Mouse (Mus musculus): ENCODE results near the gene Gm40460. TPM values are rescaled to one million over a fixed set of nuclear protein-coding genes. Genes with fewer than 3 reads are reported as not detected.
"Not testable (repeated sequence)": the region's sequence is repeated elsewhere in the genome, so short reads cannot be mapped to it uniquely, and the experiment has no call there.

Gm40460 gene
- not detected in 2 replicates for polyA plus RNA-seq (2012; ENCODE audit: insufficient read depth, insufficient read length, low replicate concordance, missing spikeins)

DNA sequence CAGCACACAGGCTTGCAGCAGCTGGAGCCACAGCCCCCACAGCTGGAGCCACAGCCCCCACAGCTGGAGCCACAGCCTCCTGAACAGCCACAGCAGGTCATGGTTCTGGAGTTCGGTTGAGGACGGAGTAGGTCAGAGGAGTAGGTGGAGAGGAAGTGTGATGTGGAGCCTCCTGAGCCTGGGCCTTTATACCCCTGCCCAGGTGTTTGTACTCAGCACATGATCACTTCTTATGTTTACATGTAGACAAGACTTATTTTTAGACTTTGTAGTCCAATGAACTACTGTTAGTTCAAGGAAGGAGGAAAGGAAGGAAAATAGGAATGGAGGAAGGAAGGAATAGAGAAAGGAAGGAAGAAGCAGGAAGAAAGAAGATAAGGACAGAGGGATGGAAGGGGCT is at the start of gene Gm40460:
Gene Gm40460 (minus strand): TSS at position 101 of the 400 bp plus-strand sequence.
- WGBS = 56% methylated on average over 2 of the region's 2 CpGs
- Histone ChIP-seq H3K4me1 (ENCODE audit: control insufficient read depth, insufficient read depth, low read length) (no peaks in the 10 kb centered on the region), H3K27ac (ENCODE audit: insufficient read depth, low read depth, low read length) (no peak within 1 kb of the TSS), H3K4me3 (ENCODE audit: insufficient read depth, low read depth, low read length) (no peak within 1 kb of the TSS)
- no peak for TF ChIP-seq CTCF (IDR thresholded peaks at IDR 0.05; ENCODE audit: insufficient read depth, low read depth, low read length)
- TF ChIP-seq POLR2A (IDR thresholded peaks at IDR 0.05; ENCODE audit: insufficient read depth, low read depth, low read length) = no peak

GRCm38 (mm10) chr7:142285910-142286612 is 45.2 kb upstream of the Gm40460 start:
- WGBS = 92% methylated on average over 9 of the region's 9 CpGs
- not testable (repeated sequence) for H3K4me3 ChIP-seq (ENCODE audit: insufficient read depth, low read depth, low read length); H3K27ac ChIP-seq (ENCODE audit: insufficient read depth, low read depth, low read length); H3K4me1 ChIP-seq (ENCODE audit: control insufficient read depth, insufficient read depth, low read length)

- TF ChIP-seq POLR2A (IDR thresholded peaks at IDR 0.05; ENCODE audit: insufficient read depth, low read depth, low read length) (no peak), CTCF (IDR thresholded peaks at IDR 0.05; ENCODE audit: insufficient read depth, low read depth, low read length) (no peak)
- Histone ChIP-seq H3K27ac (ENCODE audit: insufficient read depth, low read depth, low read length) (no peak overlapping the region; the same call in 1 of the 2 replicates), H3K4me1 (ENCODE audit: control insufficient read depth, insufficient read depth, low read length) (peaks cover 7% of the 10 kb centered on the region; the same call in 1 of the 2 replicates), H3K4me3 (ENCODE audit: insufficient read depth, low read depth, low read length) (no peak overlapping the region)
- WGBS = 28% methylated on average over 23 of the region's 23 CpGs
Observed at GRCm38 (mm10) chr7:142285130-142285835, 44.4 kb upstream of the Gm40460 start.

GRCm38 (mm10) chr7:142284615-142285080 is 43.8 kb upstream of the Gm40460 start:
- peak overlapping the region; percentile 51 for H3K27ac ChIP-seq (ENCODE audit: insufficient read depth, low read depth, low read length)
- H3K4me3 ChIP-seq (ENCODE audit: insufficient read depth, low read depth, low read length) = peak overlapping the region; percentile 65
- WGBS = under 1% methylated on average over 19 of the region's 19 CpGs
- no peak for TF ChIP-seq POLR2A (IDR thresholded peaks at IDR 0.05; ENCODE audit: insufficient read depth, low read depth, low read length)
- TF ChIP-seq CTCF (IDR thresholded peaks at IDR 0.05; ENCODE audit: insufficient read depth, low read depth, low read length) = peak; percentile 54; the same call in 1 of the 2 replicates
- peaks cover 7% of the 10 kb centered on the region; the same call in 1 of the 2 replicates for H3K4me1 ChIP-seq (ENCODE audit: control insufficient read depth, insufficient read depth, low read length)

- H3K4me3 ChIP-seq (ENCODE audit: insufficient read depth, low read depth, low read length) = peak overlapping the region; percentile 65
- TF ChIP-seq POLR2A (IDR thresholded peaks at IDR 0.05; ENCODE audit: insufficient read depth, low read depth, low read length) = no peak
- TF ChIP-seq CTCF (IDR thresholded peaks at IDR 0.05; ENCODE audit: insufficient read depth, low read depth, low read length) = peak; percentile 7; the same call in 1 of the 2 replicates
- peak overlapping the region; percentile 51 for H3K27ac ChIP-seq (ENCODE audit: insufficient read depth, low read depth, low read length)
- peaks cover 7% of the 10 kb centered on the region; the same call in 1 of the 2 replicates for H3K4me1 ChIP-seq (ENCODE audit: control insufficient read depth, insufficient read depth, low read length)
- WGBS = under 1% methylated on average over 38 of the region's 38 CpGs
Observed at GRCm38 (mm10) chr7:142284023-142284591, 43.2 kb upstream of the Gm40460 start.

DNA sequence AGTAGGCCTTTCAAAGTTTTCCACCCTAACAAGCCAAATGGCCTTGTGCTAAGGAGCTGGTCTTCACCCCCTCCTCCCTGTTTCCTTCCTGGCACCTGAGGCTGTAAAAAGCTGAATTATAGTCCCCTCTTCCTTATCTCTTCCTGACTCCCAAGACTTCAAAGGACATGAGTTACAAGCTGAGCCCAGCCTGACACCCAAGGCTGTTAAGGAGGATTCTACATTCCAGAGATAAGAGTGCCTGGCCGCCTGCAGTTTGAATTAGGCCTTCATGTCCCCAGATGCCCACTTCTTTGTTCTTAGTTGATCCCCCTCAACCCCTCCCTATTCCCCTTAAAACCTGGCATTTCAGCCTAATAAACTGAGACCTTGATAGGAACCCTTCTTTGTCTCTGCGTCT is 42.0 kb upstream of the Gm40460 start:
- not testable (repeated sequence) for H3K4me3 ChIP-seq (ENCODE audit: insufficient read depth, low read depth, low read length); H3K4me1 ChIP-seq (ENCODE audit: control insufficient read depth, insufficient read depth, low read length); H3K27ac ChIP-seq (ENCODE audit: insufficient read depth, low read depth, low read length)
- WGBS = 75% methylated on average over 2 of the region's 2 CpGs

- not testable (repeated sequence) for H3K27ac ChIP-seq (ENCODE audit: insufficient read depth, low read depth, low read length); H3K4me3 ChIP-seq (ENCODE audit: insufficient read depth, low read depth, low read length); H3K4me1 ChIP-seq (ENCODE audit: control insufficient read depth, insufficient read depth, low read length)
- 78% methylated on average over 1 of the region's 1 CpGs for WGBS
Observed at GRCm38 (mm10) chr7:142279291-142279690, 38.4 kb upstream of the Gm40460 start.

DNA sequence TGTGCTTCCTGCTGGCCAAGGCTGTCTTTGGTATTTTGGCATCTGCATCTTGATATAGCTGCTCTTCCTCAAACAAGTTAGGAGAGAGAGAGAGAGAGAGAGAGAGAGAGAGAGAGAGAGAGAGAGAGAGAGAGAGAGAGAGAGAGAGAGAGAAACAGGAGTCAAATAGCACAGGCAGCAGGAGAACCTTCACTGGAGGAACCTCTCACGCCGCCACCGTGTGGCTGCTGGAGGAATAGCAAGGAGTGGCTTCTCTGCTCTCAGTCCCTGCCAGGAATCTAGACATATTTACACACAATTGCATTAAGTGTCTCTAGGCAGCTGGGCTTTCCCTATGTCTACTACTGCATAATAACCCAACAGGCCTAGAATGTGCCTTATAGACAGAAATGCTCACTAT is 37.3 kb upstream of the Gm40460 start:
- not testable (repeated sequence) for H3K27ac ChIP-seq (ENCODE audit: insufficient read depth, low read depth, low read length); H3K4me3 ChIP-seq (ENCODE audit: insufficient read depth, low read depth, low read length); H3K4me1 ChIP-seq (ENCODE audit: control insufficient read depth, insufficient read depth, low read length)
- 0% methylated on average over 3 of the region's 3 CpGs for WGBS
- TF ChIP-seq CTCF (IDR thresholded peaks at IDR 0.05; ENCODE audit: insufficient read depth, low read depth, low read length) = peak; percentile 24; the same call in 1 of the 2 replicates

- H3K4me3 ChIP-seq (ENCODE audit: insufficient read depth, low read depth, low read length); H3K4me1 ChIP-seq (ENCODE audit: control insufficient read depth, insufficient read depth, low read length); H3K27ac ChIP-seq (ENCODE audit: insufficient read depth, low read depth, low read length): not testable (repeated sequence)
Observed at GRCm38 (mm10) chr7:142274263-142274662, 33.4 kb upstream of the Gm40460 start, which contains the start of gene Gm4559. Gm4559 (minus strand) TSS chr7:142274363.

GRCm38 (mm10) chr7:142258254-142258653 is 17.4 kb upstream of the Gm40460 start, which contains the start of gene Gm2431:
Gm2431 (minus strand) TSS chr7:142258354.
- H3K27ac ChIP-seq (ENCODE audit: insufficient read depth, low read depth, low read length); H3K4me3 ChIP-seq (ENCODE audit: insufficient read depth, low read depth, low read length); H3K4me1 ChIP-seq (ENCODE audit: control insufficient read depth, insufficient read depth, low read length): not testable (repeated sequence)
- 69% methylated on average over 1 of the region's 1 CpGs for WGBS
